Mouse (Mus musculus) CD4-positive, CD25-positive, alpha-beta regulatory T cell, adult 4 months (primary cell): Measurements from ENCODE around the gene Muc20. TPM values are rescaled to one million over a fixed set of nuclear protein-coding genes. Genes with fewer than 3 reads are reported as not detected.

ENCODE experiments used
- ATAC-seq: one replicate; pipeline ENCODE4 v1.8.0; 2017
- polyA plus RNA-seq, 2 experiments: library from polyadenylated mRNA; unstranded; fragments of 100-300 nt; shearing (Covaris generic); gene quantifications; one replicate each; pipeline ENCODE4 v1.2.1; 2017

The Muc20 gene
- polyA plus RNA-seq, 2 experiments from 2014 or later = 0.61 TPM; not detected in 1

GRCm38 (mm10) chr16:32795177-32795576, 2.1 kb downstream of the Muc20 start:
- no peak for ATAC-seq

- no peak for ATAC-seq
Measured at GRCm38 (mm10) chr16:32790056-32790455, 7.2 kb downstream of the Muc20 start.

- ATAC-seq = no peak
Measured at GRCm38 (mm10) chr16:32784840-32785239, 12.4 kb downstream of the Muc20 start.

GRCm38 (mm10) chr16:32783324-32784062, 13.7 kb downstream of the Muc20 start:
- ATAC-seq = no peak

- no peak for ATAC-seq
Measured at GRCm38 (mm10) chr16:32778956-32779355, 18.3 kb downstream of the Muc20 start.

- no peak for ATAC-seq
Measured at GRCm38 (mm10) chr16:32776676-32777075, 20.6 kb downstream of the Muc20 start.

GRCm38 (mm10) chr16:32766904-32767303, 30.3 kb downstream of the Muc20 start:
- ATAC-seq = no peak

- ATAC-seq = no peak
Measured at GRCm38 (mm10) chr16:32764961-32765360, 32.3 kb downstream of the Muc20 start.

GRCm38 (mm10) chr16:32764550-32764949, 32.7 kb downstream of the Muc20 start:
- ATAC-seq = no peak

GRCm38 (mm10) chr16:32750242-32751127, 46.8 kb downstream of the Muc20 start:
- ATAC-seq = peak; percentile 91

- ATAC-seq = no peak
Measured at GRCm38 (mm10) chr16:32745852-32746251, 51.4 kb downstream of the Muc20 start.

GRCm38 (mm10) chr16:32742712-32743111, 54.5 kb downstream of the Muc20 start:
- no peak for ATAC-seq

GRCm38 (mm10) chr16:32741366-32741765, 55.9 kb downstream of the Muc20 start:
- no peak for ATAC-seq

- no peak for ATAC-seq
Measured at GRCm38 (mm10) chr16:32740003-32740663, 57.1 kb downstream of the Muc20 start.

- no peak for ATAC-seq
Measured at GRCm38 (mm10) chr16:32736022-32736421, 61.2 kb downstream of the Muc20 start.

- ATAC-seq = no peak
Measured at GRCm38 (mm10) chr16:32735586-32735985, 61.6 kb downstream of the Muc20 start, which contains the start of gene Muc4. TSS of gene Muc4 (plus strand) at chr16:32735886.

- no peak for ATAC-seq
Measured at GRCm38 (mm10) chr16:32733213-32733612, 64.0 kb downstream of the Muc20 start.

GRCm38 (mm10) chr16:32728730-32729129, 68.5 kb downstream of the Muc20 start:
- no peak for ATAC-seq

GRCm38 (mm10) chr16:32728240-32728639, 69.0 kb downstream of the Muc20 start:
- ATAC-seq = no peak
